Mouse (Mus musculus) fat pad, adult 2 months (tissue): ENCODE results near the gene Sptb.

Experiments
- DNase-seq: peaks from one replicate; pipeline ENCODE4 v3.0.0-alpha.2; 2011; ENCODE audit warnings: low read depth, low spot score; ENCODE audit errors: extremely low read depth

The Sptb gene

GRCm38 (mm10) chr12:76673794-76674222, 36.5 kb downstream of the Sptb start:
- DNase-seq = no peak

GRCm38 (mm10) chr12:76672008-76672407, 38.3 kb downstream of the Sptb start:
- peak; percentile 28 for DNase-seq

GRCm38 (mm10) chr12:76670533-76671086, 39.7 kb downstream of the Sptb start:
- DNase-seq = no peak

- no peak for DNase-seq
Measured at GRCm38 (mm10) chr12:76669956-76670530, 40.3 kb downstream of the Sptb start.

GRCm38 (mm10) chr12:76668654-76669419, 41.5 kb downstream of the Sptb start:
- no peak for DNase-seq

- no peak for DNase-seq
Measured at GRCm38 (mm10) chr12:76651788-76652345, 58.5 kb downstream of the Sptb start.

- no peak for DNase-seq
Measured at GRCm38 (mm10) chr12:76649708-76650687, 60.3 kb downstream of the Sptb start.

- no peak for DNase-seq
Measured at GRCm38 (mm10) chr12:76645222-76646110, 64.9 kb downstream of the Sptb start.

GRCm38 (mm10) chr12:76643679-76644078, 66.7 kb downstream of the Sptb start:
- no peak for DNase-seq

GRCm38 (mm10) chr12:76642616-76643015, 67.7 kb downstream of the Sptb start:
- DNase-seq = no peak

- peak; percentile 63 for DNase-seq
Measured at GRCm38 (mm10) chr12:76640620-76641019, 69.7 kb downstream of the Sptb start.

GRCm38 (mm10) chr12:76634899-76635693, 75.3 kb downstream of the Sptb start:
- no peak for DNase-seq

- DNase-seq = no peak
Measured at GRCm38 (mm10) chr12:76623374-76623773, 87.0 kb downstream of the Sptb start.

GRCm38 (mm10) chr12:76619847-76620246, 90.5 kb downstream of the Sptb start:
- DNase-seq = no peak

- no peak for DNase-seq
Measured at GRCm38 (mm10) chr12:76618175-76618574, 92.2 kb downstream of the Sptb start.

GRCm38 (mm10) chr12:76615580-76615937, 94.8 kb downstream of the Sptb start:
- no peak for DNase-seq

GRCm38 (mm10) chr12:76614868-76615579, 95.3 kb downstream of the Sptb start:
- no peak for DNase-seq

- no peak for DNase-seq
Measured at GRCm38 (mm10) chr12:76612621-76613020, 97.7 kb downstream of the Sptb start.
